Mouse (Mus musculus) heart, embryonic 10.5 days (tissue): ENCODE data around the gene Lhfpl3. TPM values are rescaled to one million over a fixed set of nuclear protein-coding genes. Genes with fewer than 3 reads are reported as not detected.

Experiments
- DNase-seq: peaks from one replicate; pipeline ENCODE4 v3.0.0-alpha.2; 2017; ENCODE audit warnings: low spot score
- H3K27ac ChIP-seq: fragments of 300-500 bp; sonication (generic); 2 replicates; pipeline ENCODE4 v1.5.1; 2016; ENCODE audit warnings: mild to moderate bottlenecking
- H3K27me3 ChIP-seq: fragments of 300-500 bp; sonication (generic); 2 replicates; pipeline ENCODE4 v1.6.1; 2016; ENCODE audit warnings: mild to moderate bottlenecking; ENCODE audit not compliant: poor library complexity, insufficient read depth, severe bottlenecking
- H3K36me3 ChIP-seq: fragments of 300-500 bp; sonication (generic); 2 replicates; pipeline ENCODE4 v1.6.1; 2016; ENCODE audit warnings: mild to moderate bottlenecking, moderate library complexity
- H3K4me1 ChIP-seq: fragments of 300-500 bp; sonication (generic); 2 replicates; pipeline ENCODE4 v1.6.1; 2016; ENCODE audit warnings: mild to moderate bottlenecking
- H3K4me3 ChIP-seq: fragments of 300-500 bp; sonication (generic); 2 replicates; pipeline ENCODE4 v1.5.1; 2016; ENCODE audit warnings: mild to moderate bottlenecking, moderate library complexity
- H3K9me3 ChIP-seq: fragments of 300-500 bp; sonication (generic); 2 replicates; pipeline ENCODE4 v1.6.1; 2016; ENCODE audit warnings: mild to moderate bottlenecking, moderate library complexity
- WGBS: fragments of 180-500 bp; shearing (Covaris S2); methylation state at CpG from one replicate; pipeline ENCODE4 v1.1.7; 2016; 5-methylcytosine and 5-hydroxymethylcytosine counted together
- polyA plus RNA-seq: library from polyadenylated mRNA; unstranded; fragments of >200 nt; fragmentation: Nextera tagmentation; extraction: Ambion mirVana; gene quantifications from 2 replicates; pipeline ENCODE4 v1.2.1, GENCODE M21; 2016

The Lhfpl3 gene
- polyA plus RNA-seq, 1 experiment from 2014 or later, result 0.33 TPM

DNA sequence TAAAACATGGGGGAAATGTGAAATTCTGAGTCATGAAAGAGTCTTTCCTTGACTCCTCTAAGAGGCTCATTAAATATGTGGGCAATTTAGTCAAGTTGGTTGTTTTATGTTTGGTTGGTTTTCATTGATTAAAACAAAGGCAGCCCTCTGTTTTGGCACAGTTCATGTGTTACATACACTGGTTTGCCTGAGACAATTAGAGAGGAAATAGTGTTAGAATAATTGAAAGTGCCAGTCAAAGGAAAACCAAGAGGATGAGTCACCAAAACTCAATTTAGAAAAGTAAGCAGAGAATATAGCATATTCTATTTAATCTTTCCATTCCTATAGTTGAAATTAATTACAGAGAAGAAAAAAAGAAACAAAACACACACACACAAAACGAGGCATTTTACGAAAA is 240.9 kb downstream of the Lhfpl3 start:
- Histone ChIP-seq H3K27me3 (no peaks in the 10 kb centered on the region), H3K36me3 (no peaks in the 10 kb centered on the region)
- 79% methylated on average over 2 of the region's 2 CpGs for WGBS

DNA sequence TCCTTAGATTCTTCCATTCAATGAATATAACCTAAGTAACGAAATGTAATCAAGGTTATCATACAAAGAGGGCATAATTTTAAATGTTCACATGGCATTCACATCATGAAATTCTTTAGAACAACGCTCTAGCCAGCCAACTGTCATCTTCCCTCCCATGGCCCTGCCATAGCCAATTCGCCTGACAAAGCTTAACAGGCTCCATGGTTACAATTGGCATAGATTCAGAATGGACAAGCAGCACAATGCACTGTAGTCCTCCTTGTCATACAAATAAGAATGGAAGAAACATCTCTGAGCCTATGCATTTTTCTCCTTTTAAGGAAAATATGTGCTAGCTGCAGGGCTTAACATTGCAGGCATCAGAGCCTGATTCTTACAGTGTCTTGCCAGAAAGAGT is 254.0 kb downstream of the Lhfpl3 start:
- Histone ChIP-seq H3K36me3 (no peaks in the 10 kb centered on the region), H3K4me1 (no peaks in the 10 kb centered on the region), H3K27ac (no peak overlapping the region), H3K4me3 (no peak overlapping the region), H3K9me3 (no peaks in the 10 kb centered on the region), H3K27me3 (no peaks in the 10 kb centered on the region)
- 63% methylated on average over 3 of the region's 3 CpGs for WGBS
- DNase-seq, result no peak

More for the DNA sequence above, 240.9 kb downstream of the Lhfpl3 start:
- no peak overlapping the region for H3K27ac ChIP-seq
- no peak overlapping the region for H3K4me3 ChIP-seq
- no peak for DNase-seq
- no peaks in the 10 kb centered on the region for H3K9me3 ChIP-seq
- no peaks in the 10 kb centered on the region for H3K4me1 ChIP-seq

DNA sequence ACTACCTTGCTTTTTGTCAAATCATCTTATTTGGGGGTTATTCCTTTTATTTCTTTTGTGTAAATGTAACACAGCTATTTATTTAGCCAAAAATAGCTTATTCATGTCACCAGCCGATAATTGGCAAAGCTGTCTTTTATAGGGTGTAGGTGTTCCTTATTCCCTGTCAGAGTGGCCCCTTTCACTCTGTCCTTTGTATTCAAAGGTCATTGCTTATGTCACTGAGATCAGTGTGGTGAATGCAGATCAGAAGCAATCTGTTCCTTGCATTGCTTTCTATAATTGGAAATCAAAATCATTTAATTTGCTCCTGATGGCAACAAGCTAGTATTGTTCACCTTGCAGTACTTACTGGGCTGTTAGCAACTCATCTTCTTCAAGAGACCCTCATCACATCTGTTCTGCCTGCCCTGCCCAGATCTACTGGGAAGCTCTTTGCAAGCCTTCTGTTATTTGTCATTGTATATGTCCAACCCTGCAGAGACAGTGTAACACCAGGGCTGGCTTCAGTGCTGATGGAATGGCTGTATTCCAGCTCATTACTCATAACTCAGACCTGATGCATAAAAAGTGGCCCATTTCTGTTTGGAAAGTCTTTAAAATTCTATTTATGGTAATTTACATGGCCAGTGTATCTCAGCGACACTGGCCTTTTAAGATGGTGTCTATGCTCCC is 257.4 kb downstream of the Lhfpl3 start:
- H3K27ac ChIP-seq, result no peak overlapping the region
- H3K36me3 ChIP-seq, result no peaks in the 10 kb centered on the region
- H3K9me3 ChIP-seq, result no peaks in the 10 kb centered on the region
- WGBS, result 81% methylated on average over 2 of the region's 2 CpGs
- no peak for DNase-seq
- no peak overlapping the region for H3K4me3 ChIP-seq
- no peaks in the 10 kb centered on the region for H3K27me3 ChIP-seq
- H3K4me1 ChIP-seq, result no peaks in the 10 kb centered on the region

DNA sequence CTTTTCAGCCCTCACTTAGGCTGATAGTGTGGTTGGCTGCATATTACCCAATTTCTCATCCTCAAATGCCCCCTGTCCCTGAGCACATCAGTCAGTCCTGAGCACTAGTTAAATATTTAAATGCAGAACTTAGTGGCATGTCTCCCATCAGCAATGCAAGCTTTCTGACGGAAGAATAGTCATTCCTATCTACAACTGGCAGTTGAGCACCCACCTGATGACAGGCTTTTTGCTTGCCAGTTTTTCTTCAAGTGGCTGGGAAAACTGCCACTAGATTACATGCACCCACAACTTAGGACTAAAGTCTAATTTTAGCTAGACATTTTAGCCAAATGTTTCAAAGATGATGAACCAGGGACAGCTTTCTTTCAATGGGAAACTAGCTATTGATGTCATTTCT is 260.3 kb downstream of the Lhfpl3 start:
- WGBS, result 31% methylated on average over 1 of the region's 1 CpGs
- no peaks in the 10 kb centered on the region for H3K4me1 ChIP-seq
- no peak overlapping the region for H3K27ac ChIP-seq
- no peaks in the 10 kb centered on the region for H3K27me3 ChIP-seq
- H3K4me3 ChIP-seq, result no peak overlapping the region
- H3K36me3 ChIP-seq, result no peaks in the 10 kb centered on the region
- no peak for DNase-seq
- no peaks in the 10 kb centered on the region for H3K9me3 ChIP-seq

DNA sequence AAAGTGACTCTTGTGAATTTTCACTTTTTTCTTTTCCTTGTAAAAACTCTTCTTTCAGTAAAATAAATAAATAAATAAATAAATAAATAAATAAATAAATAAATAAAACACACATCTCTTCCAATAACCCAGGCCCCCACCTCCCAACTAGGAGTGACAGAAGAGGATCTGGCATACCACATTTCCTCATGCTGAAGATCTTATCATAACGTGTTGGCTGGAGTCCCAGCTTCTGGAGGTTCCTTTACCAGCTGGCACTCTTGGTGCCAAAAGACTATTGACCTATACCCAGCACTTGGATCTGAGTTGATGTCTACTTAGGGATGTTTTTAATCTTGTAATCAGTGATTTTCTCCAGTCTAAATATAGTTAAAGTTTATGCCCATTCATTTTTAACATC is 264.6 kb downstream of the Lhfpl3 start:
- no peaks in the 10 kb centered on the region for H3K27me3 ChIP-seq
- no peak for DNase-seq
- no peaks in the 10 kb centered on the region for H3K9me3 ChIP-seq
- H3K4me3 ChIP-seq, result no peak overlapping the region
- 76% methylated on average over 1 of the region's 1 CpGs for WGBS
- H3K4me1 ChIP-seq, result peaks cover 6% of the 10 kb centered on the region
- no peaks in the 10 kb centered on the region for H3K36me3 ChIP-seq
- H3K27ac ChIP-seq, result no peak overlapping the region

DNA sequence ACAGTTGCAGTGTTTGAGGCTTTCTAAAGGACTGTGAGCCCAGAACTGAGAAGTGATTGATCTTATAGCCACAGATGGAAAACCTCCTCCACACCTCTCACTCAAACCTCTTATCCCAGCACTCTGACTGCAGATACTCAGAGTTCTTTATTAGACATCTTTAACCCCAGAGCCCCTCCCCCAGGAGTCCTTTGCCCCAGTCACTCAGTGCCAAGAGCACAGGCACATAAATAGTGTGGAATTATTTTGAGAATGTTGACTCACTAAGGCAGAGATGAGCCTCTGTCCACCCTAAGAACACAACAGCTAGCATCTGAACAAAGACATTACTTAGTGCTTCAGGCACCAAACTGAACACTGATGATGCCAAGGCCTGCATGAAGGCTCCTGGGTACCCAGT is 268.1 kb downstream of the Lhfpl3 start:
- H3K4me3 ChIP-seq, result no peak overlapping the region
- peaks cover 6% of the 10 kb centered on the region for H3K4me1 ChIP-seq
- no peak for DNase-seq
- no peaks in the 10 kb centered on the region for H3K36me3 ChIP-seq
- peak overlapping the region; percentile 49; the same call in 1 of the 2 replicates for H3K27ac ChIP-seq
- H3K9me3 ChIP-seq, result no peaks in the 10 kb centered on the region
- no peaks in the 10 kb centered on the region for H3K27me3 ChIP-seq

DNA sequence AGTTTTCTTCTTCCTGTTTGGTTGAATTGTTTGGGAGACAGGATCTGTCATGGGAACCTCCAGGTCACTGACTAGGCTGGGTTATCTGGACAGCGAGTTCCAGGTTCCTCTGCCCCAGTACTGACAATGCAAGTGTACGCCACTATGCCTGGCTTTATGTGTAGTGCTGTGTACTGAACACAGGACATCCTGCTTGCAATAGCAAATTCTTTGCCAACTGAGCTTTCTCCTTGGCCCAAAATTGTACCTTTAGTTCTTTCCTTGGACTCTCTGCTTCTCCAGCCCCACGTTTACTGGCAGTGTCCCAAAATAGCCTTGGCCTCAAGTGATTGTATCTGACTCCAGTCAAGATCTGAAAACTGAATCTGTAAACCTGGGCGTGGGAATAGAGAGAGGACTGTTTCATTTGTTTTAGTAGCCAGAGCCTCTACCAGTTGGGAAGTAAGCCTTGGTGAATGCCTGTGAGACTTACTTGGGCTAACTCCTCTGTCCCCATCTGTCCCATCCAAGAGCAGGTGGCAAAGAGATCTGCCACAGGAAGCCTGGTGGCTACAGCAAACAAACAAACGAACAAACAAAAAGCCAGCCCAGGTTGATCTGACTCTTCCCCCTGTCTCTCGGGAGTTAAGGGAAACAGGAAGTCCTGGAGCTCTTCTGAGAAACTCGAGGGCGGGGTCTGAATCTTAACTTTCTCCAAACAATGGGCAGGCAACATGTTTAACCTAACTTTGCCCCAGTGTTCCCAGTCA is 269.9 kb downstream of the Lhfpl3 start:
- Histone ChIP-seq H3K27ac (no peak overlapping the region), H3K36me3 (no peaks in the 10 kb centered on the region), H3K9me3 (no peaks in the 10 kb centered on the region), H3K4me3 (no peak overlapping the region), H3K27me3 (no peaks in the 10 kb centered on the region), H3K4me1 (peaks cover 6% of the 10 kb centered on the region)
- no peak for DNase-seq
- WGBS, result 60% methylated on average over 8 of the region's 8 CpGs

DNA sequence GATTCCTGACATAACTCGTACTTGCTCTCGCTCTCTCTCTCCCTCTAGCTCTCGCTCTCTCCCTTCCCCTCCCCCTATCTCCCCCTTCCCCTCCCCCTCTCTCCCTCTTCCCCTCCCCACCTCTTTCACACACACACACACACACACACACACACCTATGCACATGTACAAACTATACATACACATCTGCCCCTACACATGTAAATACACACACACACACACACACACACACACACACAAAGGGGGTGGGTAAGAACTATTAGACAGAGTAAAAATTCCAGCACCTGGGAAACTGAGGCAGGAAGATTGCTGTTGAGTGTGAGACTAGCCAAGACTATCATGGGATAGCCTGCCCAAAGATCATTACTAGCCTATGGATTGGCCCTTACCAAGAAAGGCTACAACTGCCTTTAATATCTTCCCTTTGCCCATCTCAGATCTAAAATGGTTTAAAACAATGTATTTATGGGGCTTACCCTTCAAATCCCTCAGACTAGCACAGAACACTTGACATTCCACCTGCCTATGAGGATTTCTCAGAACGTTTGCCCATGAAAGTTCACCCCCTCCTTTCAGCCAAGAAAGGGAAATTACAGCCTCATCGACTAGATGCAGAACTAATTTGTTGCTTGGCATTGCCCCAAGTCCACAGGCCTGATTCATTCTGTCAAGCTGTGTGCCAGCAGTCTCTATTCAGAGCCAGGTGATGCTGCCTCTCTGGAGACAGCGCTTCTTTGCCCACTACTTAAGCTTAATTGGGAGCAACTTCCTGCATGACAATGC is 289.3 kb downstream of the Lhfpl3 start:
- no peak for DNase-seq
- WGBS, result 68% methylated on average over 6 of the region's 6 CpGs

DNA sequence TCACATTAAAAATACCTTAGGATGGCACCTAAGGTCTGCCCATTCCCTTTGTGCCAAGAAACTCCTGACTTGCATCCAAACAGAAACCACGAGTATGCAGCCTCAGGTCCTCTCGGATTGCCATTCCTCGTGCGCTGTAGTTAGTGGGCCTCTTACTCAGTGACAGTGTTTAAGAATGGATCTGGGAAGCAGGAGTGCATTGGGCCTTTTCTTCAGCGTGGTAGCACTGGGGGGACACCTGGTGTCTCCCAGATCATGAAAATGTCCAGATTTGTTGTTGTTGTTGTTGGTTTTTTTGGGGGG is 289.8 kb downstream of the Lhfpl3 start:
- Histone ChIP-seq H3K27ac (no peak overlapping the region), H3K27me3 (no peaks in the 10 kb centered on the region), H3K9me3 (no peaks in the 10 kb centered on the region), H3K4me3 (no peak overlapping the region), H3K36me3 (no peaks in the 10 kb centered on the region), H3K4me1 (no peaks in the 10 kb centered on the region)
- no peak for DNase-seq
- 76% methylated on average over 5 of the region's 5 CpGs for WGBS

More for the DNA sequence above, 289.3 kb downstream of the Lhfpl3 start:
- H3K9me3 ChIP-seq, result no peaks in the 10 kb centered on the region
- H3K4me1 ChIP-seq, result no peaks in the 10 kb centered on the region
- H3K27ac ChIP-seq, result no peak overlapping the region
- H3K4me3 ChIP-seq, result no peak overlapping the region
- H3K27me3 ChIP-seq, result no peaks in the 10 kb centered on the region
- H3K36me3 ChIP-seq, result no peaks in the 10 kb centered on the region

DNA sequence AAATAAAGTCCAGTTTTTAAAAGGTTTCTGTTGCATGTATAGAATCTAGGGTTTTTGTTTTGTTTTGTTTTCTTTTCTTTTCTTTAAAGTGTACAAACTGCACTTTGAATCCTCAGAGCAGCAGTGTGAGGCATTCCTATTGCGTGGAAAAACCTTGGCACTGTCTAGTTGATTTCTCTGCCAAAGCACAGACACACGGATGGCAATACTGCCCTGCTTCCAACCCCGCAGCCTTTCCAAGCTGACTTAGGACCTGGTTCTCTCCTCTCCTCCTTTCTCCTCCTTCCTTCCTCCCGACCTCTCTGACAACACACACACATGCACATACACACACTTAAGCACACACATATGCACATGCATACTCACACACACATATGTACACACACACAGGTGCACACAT is 294.6 kb downstream of the Lhfpl3 start:
- Histone ChIP-seq H3K4me1 (no peaks in the 10 kb centered on the region), H3K9me3 (no peaks in the 10 kb centered on the region), H3K4me3 (no peak overlapping the region), H3K27me3 (no peaks in the 10 kb centered on the region), H3K36me3 (no peaks in the 10 kb centered on the region), H3K27ac (no peak overlapping the region)
- DNase-seq, result no peak
- 74% methylated on average over 4 of the region's 4 CpGs for WGBS

DNA sequence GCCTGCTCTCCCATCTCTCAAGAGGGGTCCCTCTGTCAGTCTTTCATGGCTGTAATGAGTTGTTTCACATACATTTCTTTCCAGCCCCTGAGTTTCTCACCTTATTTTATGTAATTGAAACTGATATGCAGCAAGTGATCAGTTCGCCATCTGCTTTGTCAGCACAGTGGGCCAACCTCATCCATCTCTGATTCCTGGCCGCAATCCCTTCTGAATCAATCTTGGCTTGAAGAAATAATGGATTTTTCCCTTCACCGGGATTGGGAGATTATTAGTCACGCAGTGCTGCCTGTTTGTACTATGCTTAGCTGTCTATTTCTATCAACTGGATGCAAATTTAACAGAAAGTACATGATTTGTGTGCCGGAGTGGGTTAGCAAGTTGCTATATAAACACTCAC is 297.0 kb downstream of the Lhfpl3 start:
- WGBS, result 89% methylated on average over 5 of the region's 5 CpGs
- Histone ChIP-seq H3K36me3 (no peaks in the 10 kb centered on the region), H3K4me3 (no peak overlapping the region), H3K4me1 (no peaks in the 10 kb centered on the region), H3K9me3 (no peaks in the 10 kb centered on the region), H3K27me3 (no peaks in the 10 kb centered on the region), H3K27ac (no peak overlapping the region)
- no peak for DNase-seq

DNA sequence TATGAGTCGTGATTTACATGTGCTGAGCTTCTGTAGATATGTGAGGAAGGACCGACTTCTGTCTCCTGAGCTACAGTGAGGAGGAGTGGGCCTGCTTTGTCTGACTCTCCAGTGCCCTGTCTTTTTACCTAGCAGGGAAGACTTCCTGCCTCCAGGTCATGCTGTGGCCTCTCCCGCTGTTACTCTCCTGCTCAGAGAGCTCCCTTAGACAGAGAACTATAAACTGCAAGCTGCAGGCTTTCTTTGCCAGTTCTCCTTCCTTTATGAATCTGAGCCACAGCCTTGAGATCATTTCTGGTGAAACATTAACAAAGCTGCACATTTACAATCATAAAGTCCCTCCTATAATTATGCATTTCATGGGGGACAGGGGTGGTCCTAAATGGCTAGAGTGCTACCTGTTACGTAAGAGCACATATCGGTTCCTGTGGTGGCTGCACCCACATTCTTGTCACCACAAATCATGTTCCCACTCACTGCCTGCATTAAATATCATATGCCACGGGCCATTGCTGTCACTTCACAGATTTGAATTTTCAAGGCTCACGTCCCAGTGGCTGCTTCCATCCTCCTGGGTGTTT is 303.3 kb downstream of the Lhfpl3 start:
- H3K4me3 ChIP-seq, result no peak overlapping the region
- no peaks in the 10 kb centered on the region for H3K36me3 ChIP-seq
- no peaks in the 10 kb centered on the region for H3K27me3 ChIP-seq
- no peak overlapping the region for H3K27ac ChIP-seq
- no peaks in the 10 kb centered on the region for H3K9me3 ChIP-seq
- no peak for DNase-seq
- 75% methylated on average over 7 of the region's 7 CpGs for WGBS
- no peaks in the 10 kb centered on the region for H3K4me1 ChIP-seq

DNA sequence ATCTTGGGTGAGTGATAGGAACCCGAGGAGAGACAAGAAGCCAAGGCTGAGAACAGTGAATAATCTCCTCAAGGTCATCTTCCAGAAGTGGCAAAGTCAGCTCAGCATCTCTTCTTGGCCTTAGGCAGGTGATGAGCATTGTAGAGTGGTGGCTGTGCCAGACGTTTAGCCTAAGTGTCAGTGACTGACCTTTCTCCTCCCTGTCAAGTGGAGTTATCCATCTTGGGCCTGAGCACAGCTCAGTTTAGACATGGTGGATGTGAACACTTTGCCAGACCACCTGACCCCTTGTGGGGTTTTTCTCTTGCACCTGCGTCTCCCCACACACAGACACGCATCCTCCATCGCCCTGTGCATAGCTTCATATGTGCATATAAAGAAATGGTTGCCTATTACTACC is 305.6 kb downstream of the Lhfpl3 start:
- Histone ChIP-seq H3K9me3 (no peaks in the 10 kb centered on the region), H3K4me1 (no peaks in the 10 kb centered on the region), H3K36me3 (no peaks in the 10 kb centered on the region), H3K27me3 (no peaks in the 10 kb centered on the region), H3K27ac (no peak overlapping the region), H3K4me3 (no peak overlapping the region)
- WGBS, result 72% methylated on average over 5 of the region's 5 CpGs
- no peak for DNase-seq
